Mouse (Mus musculus): ENCODE measurements around the gene L1cam.

L1cam gene

GRCm38 (mm10) chrX:73895719-73896118, at the start of gene L1cam:
TSS of gene L1cam (minus strand) at chrX:73896105.
- peak; percentile 70 to 83 for DNase-seq

GRCm38 (mm10) chrX:73942294-73942693, 46.4 kb upstream of the L1cam start:
- no peak for DNase-seq

- no peak for DNase-seq
Observed at GRCm38 (mm10) chrX:73941860-73942259, 46.0 kb upstream of the L1cam start.

GRCm38 (mm10) chrX:73931871-73932270, 36.0 kb upstream of the L1cam start:
- no peak for DNase-seq

GRCm38 (mm10) chrX:73930402-73931062, 34.6 kb upstream of the L1cam start, which contains the start of gene Renbp:
TSS of gene Renbp (minus strand) at chrX:73930850.
- peak in 1 of 2 experiments; percentile 22 for DNase-seq

GRCm38 (mm10) chrX:73922550-73922882, 26.6 kb upstream of the L1cam start:
- DNase-seq = peak in 1 of 2 experiments; percentile 35

- peak; percentile 89 to 95 for DNase-seq
Observed at GRCm38 (mm10) chrX:73921823-73922549, 26.1 kb upstream of the L1cam start, which contains the start of the genes Arhgap4 and Naa10. TSS of gene Arhgap4 (minus strand) at chrX:73921870. TSS of gene Naa10 (minus strand) at chrX:73921944.

GRCm38 (mm10) chrX:73921285-73921822, 25.4 kb upstream of the L1cam start:
- no peak for DNase-seq

- no peak for DNase-seq
Observed at GRCm38 (mm10) chrX:73918631-73919030, 22.7 kb upstream of the L1cam start.

GRCm38 (mm10) chrX:73916945-73917344, 21.0 kb upstream of the L1cam start:
- no peak for DNase-seq

GRCm38 (mm10) chrX:73914827-73915703, 19.2 kb upstream of the L1cam start:
- DNase-seq = peak; percentile 82 to 92

GRCm38 (mm10) chrX:73911588-73911987, 15.7 kb upstream of the L1cam start:
- no peak for DNase-seq

- DNase-seq = no peak
Observed at GRCm38 (mm10) chrX:73911156-73911555, 15.3 kb upstream of the L1cam start.

- no peak for DNase-seq
Observed at GRCm38 (mm10) chrX:73910451-73910850, 14.5 kb upstream of the L1cam start.

GRCm38 (mm10) chrX:73910049-73910448, 14.1 kb upstream of the L1cam start:
- DNase-seq = no peak

- DNase-seq = no peak
Observed at GRCm38 (mm10) chrX:73897959-73898358, 2.1 kb upstream of the L1cam start.

GRCm38 (mm10) chrX:73892833-73893232, 3.1 kb downstream of the L1cam start:
- peak; percentile 67 to 79 for DNase-seq

GRCm38 (mm10) chrX:73891551-73892152, 4.3 kb downstream of the L1cam start, which contains the start of gene Avpr2:
TSS of gene Avpr2 (plus strand) at chrX:73892102.
- DNase-seq = no peak

- DNase-seq = peak in 1 of 2 experiments; percentile 20
Observed at GRCm38 (mm10) chrX:73881463-73881862, 14.4 kb downstream of the L1cam start.

GRCm38 (mm10) chrX:73881036-73881427, 14.9 kb downstream of the L1cam start:
- DNase-seq = peak; percentile 43 to 44

GRCm38 (mm10) chrX:73880194-73881035, 15.5 kb downstream of the L1cam start:
- peak; percentile 69 to 85 for DNase-seq

Measured in cerebellum, postnatal 25 days (tissue).